Mouse (Mus musculus) forebrain, embryonic 12.5 days (tissue): ENCODE measurements around the gene 4931428L18Rik. TPM values are rescaled to one million over a fixed set of nuclear protein-coding genes. Genes with fewer than 3 reads are reported as not detected.

Experiments
- ATAC-seq: fragments of 200-750 bp; cut with Nextera tagmentation; 2 replicates; pipeline ENCODE4 v1.8.0; 2017; ENCODE audit warnings: moderate TSS enrichment; ENCODE audit not compliant: low FRiP score
- H3K27ac ChIP-seq: fragments of 300-500 bp; sonication (generic); 2 replicates; pipeline ENCODE4 v1.5.1; 2016; ENCODE audit warnings: mild to moderate bottlenecking
- H3K27me3 ChIP-seq: fragments of 300-500 bp; sonication (generic); 2 replicates; pipeline ENCODE4 v1.6.1; 2016; ENCODE audit warnings: mild to moderate bottlenecking
- H3K36me3 ChIP-seq: fragments of 300-500 bp; sonication (generic); replicated peaks from 2 replicates; pipeline ENCODE4 v1.6.1; 2016; ENCODE audit warnings: mild to moderate bottlenecking
- H3K4me1 ChIP-seq: fragments of 300-500 bp; sonication (generic); 2 replicates; pipeline ENCODE4 v1.6.1; 2016
- H3K4me2 ChIP-seq: fragments of 300-500 bp; sonication (generic); 2 replicates; pipeline ENCODE4 v1.6.1; 2016; ENCODE audit warnings: mild to moderate bottlenecking, moderate library complexity
- H3K4me3 ChIP-seq: fragments of 300-500 bp; sonication (generic); replicated peaks from 2 replicates; pipeline ENCODE4 v1.5.1; 2016; ENCODE audit warnings: mild to moderate bottlenecking
- H3K9ac ChIP-seq: fragments of 300-500 bp; sonication (generic); 2 replicates; pipeline ENCODE4 v1.6.1; 2016; ENCODE audit warnings: mild to moderate bottlenecking
- H3K9me3 ChIP-seq: fragments of 300-500 bp; sonication (generic); 2 replicates; pipeline ENCODE4 v1.6.1; 2016
- WGBS: fragments of 180-500 bp; shearing (Covaris S2); methylation state at CpG from one replicate; pipeline ENCODE4 v1.1.7; 2016; 5-methylcytosine and 5-hydroxymethylcytosine counted together
- polyA plus RNA-seq: library from polyadenylated mRNA; unstranded; fragments of >200 nt; fragmentation: Nextera tagmentation; extraction: Ambion mirVana; gene quantifications from 2 replicates; pipeline ENCODE4 v1.2.1, GENCODE M21; 2016

Gene 4931428L18Rik
- polyA plus RNA-seq, 1 experiment from 2014 or later, result not detected

- Histone ChIP-seq H3K27ac (peak overlapping the region; percentile 99), H3K4me2 (peak overlapping the region; percentile 54), H3K27me3 (no peaks in the 10 kb centered on the region), H3K9ac (peak overlapping the region; percentile 95), H3K36me3 (peaks cover 19% of the 10 kb centered on the region), H3K4me3 (peak overlapping the region; percentile 93), H3K9me3 (no peaks in the 10 kb centered on the region), H3K4me1 (peaks cover 16% of the 10 kb centered on the region)
- 1% methylated on average over 16 of the region's 16 CpGs for WGBS
- ATAC-seq, result no peak
Observed at GRCm38 (mm10) chr1:30948361-30948949, 274.0 kb downstream of the 4931428L18Rik start.

Other genes with a start within 250 kb of the 4931428L18Rik start
- not detected in 2 replicates for gene AC153137.1, start 244.7 kb downstream of the 4931428L18Rik start, polyA plus RNA-seq
- gene Lgsn, start 46.3 kb downstream of the 4931428L18Rik start, polyA plus RNA-seq, result not detected in 2 replicates
- gene Pih1d3, start 154 bp upstream of the 4931428L18Rik start, polyA plus RNA-seq, result not detected in 2 replicates